Mouse (Mus musculus) C2C12 (cell line): ENCODE data around the gene Gp5. TPM values are rescaled to one million over a fixed set of nuclear protein-coding genes. Genes with fewer than 3 reads are reported as not detected.

ENCODE experiments used
- H3K27me3 ChIP-seq: one replicate; pipeline ENCODE4 v1.6.1; 2011; ENCODE audit not compliant: control insufficient read depth, insufficient read depth, insufficient read length
- H3K36me3 ChIP-seq: one replicate; pipeline ENCODE4 v1.6.1; 2011; ENCODE audit not compliant: control insufficient read depth, insufficient read depth
- H3K4me3 ChIP-seq: one replicate; pipeline ENCODE4 v1.5.1; 2011; ENCODE audit warnings: mild to moderate bottlenecking, control low read depth; ENCODE audit not compliant: poor library complexity, insufficient read depth, severe bottlenecking
- H3K79me2 ChIP-seq: one replicate; pipeline ENCODE4 v1.6.1; 2011; ENCODE audit not compliant: control insufficient read depth, insufficient read depth
- H3K79me3 ChIP-seq: one replicate; pipeline ENCODE4 v1.6.1; 2011; ENCODE audit warnings: low read depth, control low read depth
- H3ac ChIP-seq: one replicate; pipeline ENCODE3; 2011; ENCODE audit warnings: low read depth; ENCODE audit not compliant: control insufficient read depth, insufficient read length
- CEBPB ChIP-seq: IDR thresholded peaks from one replicate; pipeline ENCODE4 v1.6.1; 2011; ENCODE audit warnings: low read depth, mild to moderate bottlenecking, control low read depth, moderate library complexity
- CTCF ChIP-seq: IDR thresholded peaks from one replicate; pipeline ENCODE4 v1.5.1; 2011; ENCODE audit not compliant: control insufficient read depth, insufficient read depth, insufficient read length
- FOSL1 ChIP-seq: IDR thresholded peaks from one replicate; pipeline ENCODE4 v1.8.0; 2011; ENCODE audit warnings: mild to moderate bottlenecking, low read length; ENCODE audit not compliant: poor library complexity, insufficient read depth, severe bottlenecking
- MAX ChIP-seq: IDR thresholded peaks from one replicate; pipeline ENCODE4 v1.6.1; 2011; ENCODE audit warnings: mild to moderate bottlenecking, control low read depth
- MYOD1 ChIP-seq: IDR thresholded peaks from one replicate; pipeline ENCODE4 v1.6.1; 2011; ENCODE audit warnings: low read depth; ENCODE audit not compliant: control insufficient read depth, insufficient read length
- MYOG ChIP-seq: IDR thresholded peaks from one replicate; pipeline ENCODE4 v1.6.1; 2011; ENCODE audit not compliant: control insufficient read depth, insufficient read length; ENCODE audit errors: extremely low read depth
- USF1 ChIP-seq: IDR thresholded peaks from one replicate; pipeline ENCODE4 v1.6.1; 2011; ENCODE audit warnings: low read depth, mild to moderate bottlenecking, control low read depth, moderate library complexity
- polyA plus RNA-seq: library from polyadenylated mRNA; unstranded; fragments of >200 nt; fragmentation: generic; extraction: Trizol; gene quantifications from one replicate; pipeline ENCODE4 v1.2.1, GENCODE M21; 2012; ENCODE audit warnings: missing spikeins

Gp5 gene
- polyA plus RNA-seq, 1 experiment = 0.20 TPM

GRCm38 (mm10) chr16:30285701-30286100, 24.9 kb downstream of the Gp5 start:
- TF ChIP-seq USF1 (no peak), CEBPB (no peak), MYOG (no peak), CTCF (no peak)
- peaks cover 3% of the 10 kb centered on the region for H3K27me3 ChIP-seq
- H3K4me3 ChIP-seq = no peak overlapping the region
- H3K79me2 ChIP-seq = no peaks in the 10 kb centered on the region
- H3K79me3 ChIP-seq = no peaks in the 10 kb centered on the region
- no peaks in the 10 kb centered on the region for H3K36me3 ChIP-seq
- no peak overlapping the region for H3ac ChIP-seq

- no peak overlapping the region for H3K4me3 ChIP-seq
- TF ChIP-seq MAX (no peak), MYOD1 (no peak), MYOG (no peak), CTCF (peak; percentile 32), FOSL1 (no peak), USF1 (no peak), CEBPB (no peak)
- H3K27me3 ChIP-seq = no peaks in the 10 kb centered on the region
- no peaks in the 10 kb centered on the region for H3K79me3 ChIP-seq
- no peaks in the 10 kb centered on the region for H3K36me3 ChIP-seq
- peak overlapping the region; percentile 33 for H3ac ChIP-seq
- H3K79me2 ChIP-seq = no peaks in the 10 kb centered on the region
Observed at GRCm38 (mm10) chr16:30283743-30284337, 26.7 kb downstream of the Gp5 start.

GRCm38 (mm10) chr16:30282844-30283495, 27.6 kb downstream of the Gp5 start, which contains the start of gene Lrrc15:
TSS of gene Lrrc15 (minus strand) at chr16:30283256.
- Histone ChIP-seq H3K79me3 (no peaks in the 10 kb centered on the region), H3K4me3 (no peak within 1 kb of the TSS), H3K27me3 (no peaks in the 10 kb centered on the region), H3K79me2 (no peaks in the 10 kb centered on the region), H3ac (peak within 1 kb of the TSS; percentile 33), H3K36me3 (no peaks in the 10 kb centered on the region)
- no peak for TF ChIP-seq MYOG

GRCm38 (mm10) chr16:30280676-30281297, 29.8 kb downstream of the Gp5 start:
- H3K79me3 ChIP-seq = no peaks in the 10 kb centered on the region

GRCm38 (mm10) chr16:30278406-30278805, 32.2 kb downstream of the Gp5 start:
- H3K4me3 ChIP-seq = no peak overlapping the region
- no peaks in the 10 kb centered on the region for H3K79me2 ChIP-seq
- no peaks in the 10 kb centered on the region for H3K79me3 ChIP-seq
- TF ChIP-seq MAX (no peak), USF1 (no peak), FOSL1 (no peak), MYOG (no peak), MYOD1 (no peak), CTCF (no peak), CEBPB (no peak)
- no peaks in the 10 kb centered on the region for H3K27me3 ChIP-seq
- H3ac ChIP-seq = no peak overlapping the region
- H3K36me3 ChIP-seq = no peaks in the 10 kb centered on the region

More at GRCm38 (mm10) chr16:30280676-30281297, 29.8 kb downstream of the Gp5 start:
- Histone ChIP-seq H3ac (no peak overlapping the region), H3K79me2 (no peaks in the 10 kb centered on the region), H3K36me3 (no peaks in the 10 kb centered on the region), H3K4me3 (no peak overlapping the region), H3K27me3 (no peaks in the 10 kb centered on the region)
- TF ChIP-seq FOSL1 (no peak), MYOD1 (no peak), CTCF (no peak), USF1 (no peak), CEBPB (no peak), MAX (no peak), MYOG (no peak)
